Mouse (Mus musculus) granulocyte monocyte progenitor cell, adult 5-6 weeks (primary cell): Measurements from ENCODE around the gene Pold2. TPM values are rescaled to one million over a fixed set of nuclear protein-coding genes. Genes with fewer than 3 reads are reported as not detected.

Experiments
- ATAC-seq: replicated peaks from 2 replicates; pipeline ENCODE4 v1.8.0; 2016; ENCODE audit warnings: mild to moderate bottlenecking, moderate TSS enrichment, inconsistent platforms; ENCODE audit not compliant: poor library complexity, severe bottlenecking
- total RNA-seq, 2 experiments: library from RNA; stranded (forward) in 1 of 2; stranded (reverse) in 1 of 2; fragments of 200-712, 200-1000 nt in 1 of 2; fragments of >200 nt in 1 of 2; fragmentation: Nextera tagmentation in 1 of 2; gene quantifications; 2 replicates each; pipeline ENCODE4 v1.2.3; 2014 to 2017

The Pold2 gene
- total RNA-seq, 2 experiments from 2014 or later: 88.5 to 95.4 TPM

DNA sequence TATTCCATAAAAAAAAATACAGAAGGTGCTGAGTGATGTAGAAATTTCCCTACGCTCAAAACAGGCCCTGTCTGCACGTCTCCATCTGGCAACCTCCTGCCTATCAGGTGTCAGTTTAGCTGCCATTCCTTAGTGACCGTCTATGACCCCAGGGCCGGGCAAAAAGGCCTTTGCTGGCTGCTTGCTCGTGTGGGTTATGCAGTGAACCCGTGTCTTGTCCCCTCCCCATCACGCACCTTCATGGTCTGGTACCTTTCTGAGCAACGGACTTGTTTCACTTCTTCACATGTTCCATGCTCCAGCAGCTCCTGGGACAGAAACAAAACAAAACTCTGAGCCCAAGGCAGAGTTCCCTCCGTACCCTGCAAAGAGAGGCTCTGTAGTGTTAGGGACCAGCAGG lies 43.6 kb downstream of the Pold2 start:
- ATAC-seq: no peak

DNA sequence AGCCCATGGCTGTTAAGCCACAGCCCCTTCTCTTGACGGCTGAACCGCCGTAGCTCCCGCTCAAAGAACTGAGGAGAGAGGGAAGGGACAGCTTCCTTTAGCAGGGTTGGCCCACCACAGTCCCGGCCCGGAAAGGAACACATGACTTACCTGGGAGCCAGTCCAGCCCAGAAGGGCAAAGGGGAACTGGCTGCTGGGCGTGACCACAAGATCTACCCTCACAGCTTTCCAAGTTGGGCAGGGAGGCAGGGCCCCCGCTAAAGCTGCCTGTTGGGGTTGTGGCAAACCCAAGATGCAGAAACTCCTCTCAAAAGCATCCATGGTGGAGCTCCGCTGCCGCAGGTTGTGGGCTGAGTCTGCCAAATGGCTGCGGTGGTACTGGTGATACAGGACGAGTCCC lies 48.8 kb downstream of the Pold2 start:
- peak; percentile 81 for ATAC-seq

DNA sequence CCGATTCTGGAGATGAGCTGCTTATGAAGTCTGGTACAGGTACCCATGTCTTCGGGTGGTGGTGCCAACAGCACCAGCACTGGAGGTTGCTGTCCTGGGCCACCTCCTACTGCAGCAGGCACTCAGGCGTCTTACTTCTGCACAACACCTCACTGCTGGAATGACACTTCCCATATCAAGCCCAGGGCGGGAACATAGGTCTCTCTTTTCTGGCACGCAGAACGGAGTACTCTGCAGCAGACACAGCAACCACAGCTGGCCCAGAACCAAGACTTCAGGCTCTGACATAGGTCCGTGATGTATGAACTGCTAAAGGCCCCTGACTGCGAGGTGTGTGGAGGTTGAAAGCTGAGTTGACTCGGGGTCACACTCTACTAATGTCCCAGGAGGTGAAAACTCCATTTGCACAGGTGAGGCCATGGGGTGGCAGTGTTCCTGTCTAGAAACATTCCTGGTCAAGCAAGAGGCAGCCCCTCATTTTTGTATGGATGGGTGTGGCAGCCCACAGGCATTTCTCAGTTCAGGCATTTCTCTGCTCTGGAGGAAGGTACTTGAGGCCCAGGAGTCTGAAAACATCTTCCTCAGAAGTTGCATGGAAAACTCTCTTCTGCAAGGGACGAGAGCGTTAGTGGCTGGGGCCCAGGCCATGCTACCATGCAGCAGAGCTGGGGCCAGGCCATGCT lies 49.4 kb downstream of the Pold2 start:
- no peak for ATAC-seq

DNA sequence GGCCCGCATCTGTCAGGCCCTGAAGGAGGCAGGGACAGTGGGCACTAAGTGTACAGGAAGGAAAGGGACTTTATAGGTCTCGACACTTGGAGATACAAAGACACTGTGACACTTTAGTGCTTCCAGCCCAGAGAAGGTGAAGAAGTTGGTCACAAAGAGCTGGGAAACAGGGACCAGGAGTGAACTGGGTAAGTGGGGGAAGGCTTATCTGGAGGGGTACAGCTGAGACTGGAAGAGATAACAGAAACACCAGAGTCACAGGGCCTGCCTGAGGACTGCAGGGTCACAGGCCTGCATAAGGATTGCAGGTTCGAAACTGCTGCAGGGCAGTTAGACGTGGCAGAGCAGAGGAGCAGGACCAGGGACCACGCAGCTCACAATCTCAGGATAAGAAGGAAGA lies 50.2 kb downstream of the Pold2 start:
- no peak for ATAC-seq

DNA sequence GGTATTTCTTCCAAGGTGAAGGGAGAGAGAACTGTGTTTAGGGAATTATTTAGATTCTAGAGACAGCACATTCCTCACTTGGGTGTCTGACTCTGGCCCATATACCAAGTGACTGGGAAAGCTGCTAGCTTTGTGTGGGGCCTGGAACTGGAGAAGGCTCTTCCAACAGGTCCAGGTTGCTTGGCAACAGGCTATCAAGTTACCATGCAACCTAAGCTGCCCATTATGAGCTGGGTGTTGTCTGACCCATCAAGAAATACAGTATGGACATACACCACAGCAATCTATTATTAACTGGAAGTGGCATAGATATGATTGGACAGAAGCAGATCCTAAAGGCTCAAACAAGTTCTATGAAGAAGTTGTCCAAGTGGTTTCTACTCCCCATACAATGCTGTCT lies 52.7 kb downstream of the Pold2 start:
- no peak for ATAC-seq

Other genes with a start within 250 kb of the Pold2 start
- 65.7 and 68.3 TPM in 2 replicates for gene Mrps24, start 162.6 kb downstream of the Pold2 start, total RNA-seq (2014; fragmentation: Nextera tagmentation)
- 58.6 and 67.0 TPM in 2 replicates for gene Mrps24, start 162.6 kb downstream of the Pold2 start, total RNA-seq (2017)
- gene Urgcp, start 115.9 kb downstream of the Pold2 start, total RNA-seq (2014; fragmentation: Nextera tagmentation): 4.7 and 6.4 TPM in 2 replicates
- 6.5 TPM in 2 replicates for gene Urgcp, start 115.9 kb downstream of the Pold2 start, total RNA-seq (2017)
- gene Dbnl, start 89.8 kb downstream of the Pold2 start, total RNA-seq (2014; fragmentation: Nextera tagmentation): 56.5 and 61.6 TPM in 2 replicates
- 73.3 and 89.1 TPM in 2 replicates for gene Dbnl, start 89.8 kb downstream of the Pold2 start, total RNA-seq (2017)
- not detected in 2 replicates for gene Pgam2, start 74.6 kb downstream of the Pold2 start, total RNA-seq (2014; fragmentation: Nextera tagmentation)
- not detected in 2 replicates for gene Pgam2, start 74.6 kb downstream of the Pold2 start, total RNA-seq (2017)
- gene Polm, start 40.3 kb downstream of the Pold2 start, total RNA-seq (2014; fragmentation: Nextera tagmentation): 0.73 and 2.3 TPM in 2 replicates
- gene Polm, start 40.3 kb downstream of the Pold2 start, total RNA-seq (2017): 0.26 TPM in 1 of 2 replicates, not detected in the other
- not detected in 2 replicates for gene Aebp1, start 16.3 kb downstream of the Pold2 start, total RNA-seq (2014; fragmentation: Nextera tagmentation)
- gene Aebp1, start 16.3 kb downstream of the Pold2 start, total RNA-seq (2017): not detected in 2 replicates
- gene Myl7, start 20.5 kb upstream of the Pold2 start, total RNA-seq (2014; fragmentation: Nextera tagmentation): not detected in 2 replicates
- not detected in 2 replicates for gene Myl7, start 20.5 kb upstream of the Pold2 start, total RNA-seq (2017)
- gene Gck, start 71.8 kb upstream of the Pold2 start, total RNA-seq (2014; fragmentation: Nextera tagmentation): not detected in 2 replicates
- not detected in 2 replicates for gene Gck, start 71.8 kb upstream of the Pold2 start, total RNA-seq (2017)
- 47.8 and 48.4 TPM in 2 replicates for gene Ykt6, start 77.4 kb upstream of the Pold2 start, total RNA-seq (2014; fragmentation: Nextera tagmentation)
- 44.1 and 45.2 TPM in 2 replicates for gene Ykt6, start 77.4 kb upstream of the Pold2 start, total RNA-seq (2017)
- gene Camk2b, start 188.1 kb upstream of the Pold2 start, total RNA-seq (2014; fragmentation: Nextera tagmentation): 1.0 and 2.5 TPM in 2 replicates
- 1.8 and 2.7 TPM in 2 replicates for gene Camk2b, start 188.1 kb upstream of the Pold2 start, total RNA-seq (2017)